In genomic region chr15:101983315-101983948, GRCm38 (mm10) we compare ENCODE assay signal across 8 mouse cellular contexts. TPM values are rescaled to one million over a fixed set of nuclear protein-coding genes. Genes with fewer than 3 reads are reported as not detected.
DNase-seq lines count a peak whose midpoint lies in the region; ATAC-seq and TF ChIP-seq lines count a peak whose summit lies in the region.

No protein-coding gene starts in this region.

- no peak overlapping the region; the same call in 1 of the 2 replicates for H3K27ac ChIP-seq in liver, adult 2 months (replicated peaks; ENCODE audit: insufficient read depth, low read depth, low read length)
- peak overlapping the region; percentile 78 for H3K27ac ChIP-seq in embryonic facial prominence, embryonic 13.5 days
- H3K27ac ChIP-seq in intestine, postnatal 0 days (ENCODE audit: low read depth, low read length): 0 out of 2 replicates have a peak overlapping the region, but pooled peaks have one; percentile 65
- H3K27ac ChIP-seq in neural tube, embryonic 14.5 days (ENCODE audit: low read depth, low read length): peak overlapping the region; percentile 89

- no peaks in the 10 kb centered on the region for H3K27me3 ChIP-seq in liver, adult 2 months (ENCODE audit: control insufficient read depth, insufficient read depth, low read length)
- H3K27me3 ChIP-seq in embryonic facial prominence, embryonic 13.5 days: no peaks in the 10 kb centered on the region
- H3K27me3 ChIP-seq in intestine, postnatal 0 days (replicated peaks; ENCODE audit: control insufficient read depth, insufficient read depth, low read length): no peaks in the 10 kb centered on the region
- no peaks in the 10 kb centered on the region for H3K27me3 ChIP-seq in neural tube, embryonic 14.5 days (ENCODE audit: control insufficient read depth, insufficient read depth, low read length)

- no peaks in the 10 kb centered on the region for H3K9me3 ChIP-seq in embryonic facial prominence, embryonic 13.5 days
- no peaks in the 10 kb centered on the region for H3K9me3 ChIP-seq in intestine, postnatal 0 days (ENCODE audit: control insufficient read depth)
- H3K9me3 ChIP-seq in neural tube, embryonic 14.5 days (ENCODE audit: control insufficient read depth, low read length): no peaks in the 10 kb centered on the region

- no peaks in the 10 kb centered on the region for H3K4me1 ChIP-seq in liver, adult 2 months (ENCODE audit: control insufficient read depth, insufficient read depth, low read length)
- peaks cover 10% of the 10 kb centered on the region for H3K4me1 ChIP-seq in embryonic facial prominence, embryonic 13.5 days
- no peaks in the 10 kb centered on the region for H3K4me1 ChIP-seq in intestine, postnatal 0 days (replicated peaks; ENCODE audit: control insufficient read depth, insufficient read depth, low read length)
- no peaks in the 10 kb centered on the region; the same call in 1 of the 2 replicates for H3K4me1 ChIP-seq in neural tube, embryonic 14.5 days (ENCODE audit: control insufficient read depth, insufficient read depth, low read length)

- no peaks in the 10 kb centered on the region for H3K79me2 ChIP-seq in liver, adult 2 months (ENCODE audit: control insufficient read depth, insufficient read depth, low read length)

- no peak overlapping the region for H3K4me3 ChIP-seq in liver, adult 2 months (ENCODE audit: insufficient read depth, low read depth, low read length)
- peak overlapping the region; percentile 29; the same call in 1 of the 2 replicates for H3K4me3 ChIP-seq in embryonic facial prominence, embryonic 13.5 days
- no peak overlapping the region for H3K4me3 ChIP-seq in intestine, postnatal 0 days (ENCODE audit: low read depth, low read length)
- H3K4me3 ChIP-seq in neural tube, embryonic 14.5 days (ENCODE audit: low read depth, low read length): peak overlapping the region; percentile 24

- no peak for DNase-seq in liver, adult 2 months (ENCODE audit: extremely low read depth, low read depth, low spot score)
- no peak for DNase-seq in liver
- DNase-seq in cerebellum, adult 11-12 months: no peak
- no peak for DNase-seq in thymus, postnatal 10 days (ENCODE audit: low spot score in 2 of 2)
- no peak for DNase-seq in c-Kit-positive CD71-positive TER-119-positive erythroid progenitor cells, embryonic 14.5 days (ENCODE audit: low spot score)

- no peak for TF ChIP-seq POLR2A in liver, adult 2 months (IDR thresholded peaks at IDR 0.05; ENCODE audit: extremely low read depth, insufficient read depth, low read length)

- peak overlapping the region; percentile 4; the same call in 1 of the 2 replicates for H3K9ac ChIP-seq in liver, adult 2 months (ENCODE audit: low read depth, low read length)
- no peak overlapping the region for H3K9ac ChIP-seq in embryonic facial prominence, embryonic 13.5 days
- no peak overlapping the region for H3K9ac ChIP-seq in intestine, postnatal 0 days (ENCODE audit: low read depth, low read length)
- H3K9ac ChIP-seq in neural tube, embryonic 14.5 days (replicated peaks; ENCODE audit: low read depth, low read length): no peak overlapping the region

- H3K4me2 ChIP-seq in embryonic facial prominence, embryonic 13.5 days: peak overlapping the region; percentile 55
- H3K4me2 ChIP-seq in intestine, postnatal 0 days (replicated peaks; ENCODE audit: low read depth): peak overlapping the region; percentile 50
- peak overlapping the region; percentile 54; the same call in 1 of the 2 replicates for H3K4me2 ChIP-seq in neural tube, embryonic 14.5 days (ENCODE audit: low read depth, low read length)

- 79% methylated on average over 13 of the region's 13 CpGs for WGBS in liver, adult 2 months
- 79% methylated on average over 13 of the region's 13 CpGs for WGBS in embryonic facial prominence, embryonic 13.5 days
- 81% methylated on average over 13 of the region's 13 CpGs for WGBS in intestine, postnatal 0 days
- 81% methylated on average over 13 of the region's 13 CpGs for WGBS in neural tube, embryonic 14.5 days

- no peak for ATAC-seq in embryonic facial prominence, embryonic 13.5 days (ENCODE audit: insufficient number of reproducible peaks, insufficient read depth, low FRiP score, low TSS enrichment, low read depth)
- ATAC-seq in intestine, postnatal 0 days: no peak
- ATAC-seq in neural tube, embryonic 14.5 days (ENCODE audit: low read depth): no peak

- H3K36me3 ChIP-seq in liver, adult 2 months (ENCODE audit: control insufficient read depth, insufficient read depth, low read length): no peaks in the 10 kb centered on the region
- no peaks in the 10 kb centered on the region for H3K36me3 ChIP-seq in embryonic facial prominence, embryonic 13.5 days
- no peaks in the 10 kb centered on the region for H3K36me3 ChIP-seq in intestine, postnatal 0 days (ENCODE audit: control insufficient read depth, insufficient read depth)
- H3K36me3 ChIP-seq in neural tube, embryonic 14.5 days (ENCODE audit: control insufficient read depth, insufficient read depth, low read length): no peaks in the 10 kb centered on the region

- TF ChIP-seq CTCF in liver, adult 2 months (IDR thresholded peaks at IDR 0.05; ENCODE audit: low read depth, low read length): no peak
- peak; percentile 30; the same call in 1 of the 2 replicates for TF ChIP-seq CTCF in intestine, postnatal 0 days (IDR thresholded peaks at IDR 0.05; ENCODE audit: low read depth)

RNA-seq across cellular contexts. Expression of gene Krt8, which starts 20.9 kb away (rescaled TPM):
- total RNA-seq in liver, adult 2 months (2014; rRNA removed): 240 and 251 TPM in 2 replicates
- 155 and 168 TPM in 2 replicates for polyA plus RNA-seq in liver, adult 2 months (2012; rRNA removed)
- polyA plus RNA-seq in embryonic facial prominence, embryonic 13.5 days (2015; fragmentation: Nextera tagmentation; extraction: Ambion mirVana): 38.6 and 86.0 TPM in 2 replicates
- polyA plus RNA-seq in intestine, postnatal 0 days (2015; fragmentation: Nextera tagmentation; extraction: Ambion mirVana): 940 and 1,037 TPM in 2 replicates
- 0.49 and 1.4 TPM in 2 replicates for polyA plus RNA-seq in neural tube, embryonic 14.5 days (2014; fragmentation: Nextera tagmentation; extraction: Ambion mirVana)

RNA-seq across cellular contexts. Expression of gene Krt78, which starts 29.3 kb away (rescaled TPM):
- not detected in 2 replicates for total RNA-seq in liver, adult 2 months (2014; rRNA removed)
- not detected in 2 replicates for polyA plus RNA-seq in liver, adult 2 months (2012; rRNA removed)
- polyA plus RNA-seq in embryonic facial prominence, embryonic 13.5 days (2015; fragmentation: Nextera tagmentation; extraction: Ambion mirVana): 0.22 and 0.35 TPM in 2 replicates
- polyA plus RNA-seq in intestine, postnatal 0 days (2015; fragmentation: Nextera tagmentation; extraction: Ambion mirVana): 0.03 and 0.07 TPM in 2 replicates
- 0.08 TPM in 1 of 2 replicates, not detected in the other for polyA plus RNA-seq in neural tube, embryonic 14.5 days (2014; fragmentation: Nextera tagmentation; extraction: Ambion mirVana)

RNA-seq across cellular contexts. Expression of gene Krt79, which starts 43.3 kb away (rescaled TPM):
- total RNA-seq in liver, adult 2 months (2014; rRNA removed): 0.09 TPM in 1 of 2 replicates, not detected in the other
- polyA plus RNA-seq in liver, adult 2 months (2012; rRNA removed): 0.04 and 0.10 TPM in 2 replicates
- polyA plus RNA-seq in embryonic facial prominence, embryonic 13.5 days (2015; fragmentation: Nextera tagmentation; extraction: Ambion mirVana): 16.1 and 16.5 TPM in 2 replicates
- polyA plus RNA-seq in intestine, postnatal 0 days (2015; fragmentation: Nextera tagmentation; extraction: Ambion mirVana): 0.21 and 0.27 TPM in 2 replicates
- polyA plus RNA-seq in neural tube, embryonic 14.5 days (2014; fragmentation: Nextera tagmentation; extraction: Ambion mirVana): 0.24 TPM in 2 replicates

RNA-seq across cellular contexts. Expression of gene Krt18, which starts 44.5 kb away (rescaled TPM):
- 255 and 258 TPM in 2 replicates for total RNA-seq in liver, adult 2 months (2014; rRNA removed)
- polyA plus RNA-seq in liver, adult 2 months (2012; rRNA removed): 110 and 124 TPM in 2 replicates
- 36.0 and 58.9 TPM in 2 replicates for polyA plus RNA-seq in embryonic facial prominence, embryonic 13.5 days (2015; fragmentation: Nextera tagmentation; extraction: Ambion mirVana)
- polyA plus RNA-seq in intestine, postnatal 0 days (2015; fragmentation: Nextera tagmentation; extraction: Ambion mirVana): 364 and 368 TPM in 2 replicates
- 0.61 and 0.75 TPM in 2 replicates for polyA plus RNA-seq in neural tube, embryonic 14.5 days (2014; fragmentation: Nextera tagmentation; extraction: Ambion mirVana)

RNA-seq across cellular contexts. Expression of gene Krt4, which starts 58.9 kb away (rescaled TPM):
- not detected in 2 replicates for total RNA-seq in liver, adult 2 months (2014; rRNA removed)
- 0.06 TPM in 1 of 2 replicates, not detected in the other for polyA plus RNA-seq in liver, adult 2 months (2012; rRNA removed)
- polyA plus RNA-seq in embryonic facial prominence, embryonic 13.5 days (2015; fragmentation: Nextera tagmentation; extraction: Ambion mirVana): 2.2 and 2.4 TPM in 2 replicates
- 0.17 TPM in 1 of 2 replicates, not detected in the other for polyA plus RNA-seq in intestine, postnatal 0 days (2015; fragmentation: Nextera tagmentation; extraction: Ambion mirVana)
- polyA plus RNA-seq in neural tube, embryonic 14.5 days (2014; fragmentation: Nextera tagmentation; extraction: Ambion mirVana): 0.09 and 0.12 TPM in 2 replicates

Comparison
In these comparisons a context has a peak if more than half of its experiments do, and no peak if none do; other contexts are left out.
1. H3K4me3 ChIP-seq: peak in embryonic facial prominence, embryonic 13.5 days (single experiment) and neural tube, embryonic 14.5 days (single experiment); none in liver, adult 2 months (single experiment) and intestine, postnatal 0 days (single experiment).
2. RNA of gene Krt8, which starts 20.9 kb away (polyA plus RNA-seq): 940 to 1,037 TPM in intestine, postnatal 0 days, 155 to 168 TPM in liver, adult 2 months and 38.6 to 86.0 TPM in embryonic facial prominence, embryonic 13.5 days; 0.49 to 1.4 TPM in neural tube, embryonic 14.5 days; every median in the first group is over 10 times any median in the second.
3. RNA of gene Krt79, which starts 43.3 kb away (polyA plus RNA-seq): 16.1 to 16.5 TPM in embryonic facial prominence, embryonic 13.5 days; 0.24 TPM in neural tube, embryonic 14.5 days, 0.21 to 0.27 TPM in intestine, postnatal 0 days and 0.04 to 0.10 TPM in liver, adult 2 months; every median in the first group is over 10 times any median in the second.
4. Peak in every context shown above with its lines, with median percentiles within 50 percentile points of each other: H3K4me2 ChIP-seq.